Mouse (Mus musculus): Measurements from ENCODE around the gene Fignl1.
A peak's percentile ranks its signal among the peaks of the same experiment; 100 is the strongest.

DNA sequence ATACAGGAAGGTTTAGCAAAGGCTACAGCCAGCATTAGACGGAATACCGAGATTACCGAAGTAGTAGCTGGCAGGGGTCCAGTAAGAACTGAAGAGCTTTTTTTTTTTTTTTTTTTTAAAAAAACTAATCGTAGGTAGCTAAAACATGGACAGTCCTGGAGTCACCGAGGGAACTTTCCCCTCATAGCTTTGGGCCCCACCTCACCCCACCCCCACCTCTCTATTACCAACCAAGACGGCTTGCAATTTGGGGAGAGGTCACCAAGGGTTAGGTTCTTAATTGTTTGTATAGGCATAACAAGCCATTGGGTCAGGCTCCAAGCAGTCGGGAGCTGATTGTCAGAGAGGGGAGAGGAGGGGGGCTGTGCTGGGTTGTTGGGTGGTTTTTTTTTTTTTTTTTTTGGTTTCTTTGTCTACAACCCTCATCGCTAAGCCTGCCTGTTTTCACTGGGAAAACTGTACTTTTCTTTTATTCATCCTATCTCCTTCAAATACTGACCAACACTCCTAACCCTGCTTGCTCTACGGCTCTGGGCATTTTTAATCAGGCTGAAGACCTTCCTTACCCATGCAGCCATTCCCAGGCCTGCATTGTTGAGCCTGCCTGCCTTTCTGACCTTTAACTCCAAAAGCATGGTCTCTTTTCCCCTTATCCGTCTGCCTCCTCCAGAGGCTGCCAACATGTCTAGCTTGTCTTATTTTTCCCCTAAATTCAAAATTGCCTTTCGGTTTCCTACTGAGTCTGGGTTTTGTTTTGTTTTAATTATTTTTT lies 828 bp upstream of the Fignl1 start:
- TF ChIP-seq ETS1 (IDR thresholded peaks at IDR 0.05; ENCODE audit: low read depth, low read length): 0 out of 2 replicates have a peak, but pooled peaks have one; percentile 35
- TF ChIP-seq CTCF (IDR thresholded peaks at IDR 0.05 in 2 of 3, conservative IDR thresholded peaks at IDR 0.05 in 1 of 3; ENCODE audit: control insufficient read depth in 1 of 3, insufficient read depth in 1 of 3, low read depth in 2 of 3, low read length in 3 of 3, poor library complexity in 1 of 3, severe bottlenecking in 1 of 3): no peak
- TF ChIP-seq E2F4 (IDR thresholded peaks at IDR 0.05; ENCODE audit: borderline replicate concordance, low read depth, low read length): no peak
- TF ChIP-seq ZC3H11A (IDR thresholded peaks at IDR 0.05; ENCODE audit: low read depth, low read length): no peak
- TF ChIP-seq MAFK (IDR thresholded peaks at IDR 0.05; ENCODE audit: borderline replicate concordance, low read depth, low read length): no peak
- no peak for TF ChIP-seq SMC3 (IDR thresholded peaks at IDR 0.05; ENCODE audit: low read depth, low read length)
- TF ChIP-seq POLR2A (IDR thresholded peaks at IDR 0.05; ENCODE audit: control insufficient read depth in 1 of 2, insufficient read depth in 1 of 2, low read depth in 1 of 2, low read length in 2 of 2, poor library complexity in 1 of 2): no peak
- TF ChIP-seq ELF1 (IDR thresholded peaks at IDR 0.05; ENCODE audit: low read depth, low read length): no peak
- TF ChIP-seq MYC (IDR thresholded peaks at IDR 0.05; ENCODE audit: low read depth, low read length): 0 out of 2 replicates have a peak, but pooled peaks have one; percentile 5
- TF ChIP-seq ZNF384 (IDR thresholded peaks at IDR 0.05; ENCODE audit: low read depth, low read length): peak; percentile 95
